Mouse (Mus musculus) midbrain, embryonic 12.5 days (tissue): ENCODE data around the gene Liph. TPM values are rescaled to one million over a fixed set of nuclear protein-coding genes. Genes with fewer than 3 reads are reported as not detected.
"Not testable (repeated sequence)": the region's sequence is repeated elsewhere in the genome, so short reads cannot be mapped to it uniquely, and the experiment has no call there.

Source experiments
- ATAC-seq: fragments of 200-750 bp; cut with Nextera tagmentation; 2 replicates; pipeline ENCODE4 v1.8.0; 2017; ENCODE audit warnings: low read depth, moderate TSS enrichment, moderate library complexity; ENCODE audit not compliant: low FRiP score
- H3K27ac ChIP-seq: fragments of 300-500 bp; sonication (generic); replicated peaks from 2 replicates; pipeline ENCODE4 v1.5.1; 2016; ENCODE audit warnings: mild to moderate bottlenecking
- H3K27me3 ChIP-seq: fragments of 300-500 bp; sonication (generic); 2 replicates; pipeline ENCODE4 v1.6.1; 2016; ENCODE audit warnings: mild to moderate bottlenecking
- H3K36me3 ChIP-seq: fragments of 300-500 bp; sonication (generic); 2 replicates; pipeline ENCODE4 v1.6.1; 2016
- H3K4me1 ChIP-seq: fragments of 300-500 bp; sonication (generic); 2 replicates; pipeline ENCODE4 v1.6.1; 2016
- H3K4me2 ChIP-seq: fragments of 300-500 bp; sonication (generic); replicated peaks from 2 replicates; pipeline ENCODE4 v1.6.1; 2016; ENCODE audit warnings: mild to moderate bottlenecking, moderate library complexity
- H3K4me3 ChIP-seq: fragments of 300-500 bp; sonication (generic); 2 replicates; pipeline ENCODE4 v1.5.1; 2016; ENCODE audit warnings: mild to moderate bottlenecking
- H3K9ac ChIP-seq: fragments of 300-500 bp; sonication (generic); replicated peaks from 2 replicates; pipeline ENCODE4 v1.6.1; 2016; ENCODE audit warnings: mild to moderate bottlenecking, moderate library complexity
- H3K9me3 ChIP-seq: fragments of 300-500 bp; sonication (generic); 2 replicates; pipeline ENCODE4 v1.6.1; 2016; ENCODE audit warnings: mild to moderate bottlenecking
- WGBS: fragments of 180-500 bp; shearing (Covaris S2); methylation state at CpG from one replicate; pipeline ENCODE4 v1.1.7; 2016; 5-methylcytosine and 5-hydroxymethylcytosine counted together
- polyA plus RNA-seq: library from polyadenylated mRNA; unstranded; fragments of >200 nt; fragmentation: Nextera tagmentation; extraction: Ambion mirVana; gene quantifications from 2 replicates; pipeline ENCODE4 v1.2.1, GENCODE M21; 2016

Gene Liph
- polyA plus RNA-seq, 1 experiment from 2014 or later, result 0.40 TPM

- no peaks in the 10 kb centered on the region for H3K36me3 ChIP-seq
- H3K9ac ChIP-seq, result no peak overlapping the region
- H3K9me3 ChIP-seq, result no peaks in the 10 kb centered on the region
- H3K4me1 ChIP-seq, result no peaks in the 10 kb centered on the region
- H3K4me3 ChIP-seq, result no peak overlapping the region
- no peak for ATAC-seq
- H3K27ac ChIP-seq, result no peak overlapping the region
- H3K4me2 ChIP-seq, result no peak overlapping the region
- WGBS, result 90% methylated on average over 6 of the region's 6 CpGs
- 0 out of 2 replicates have a peak, but pooled peaks cover 2% of the 10 kb centered on the region for H3K27me3 ChIP-seq
These were observed 24.9 kb downstream of the Liph start for GRCm38 (mm10) chr16:21970536-21970935.

GRCm38 (mm10) chr16:21969874-21970273 is 25.6 kb downstream of the Liph start:
- H3K27me3 ChIP-seq, result no peaks in the 10 kb centered on the region
- H3K4me1 ChIP-seq, result no peaks in the 10 kb centered on the region
- no peak overlapping the region for H3K4me3 ChIP-seq
- H3K4me2 ChIP-seq, result no peak overlapping the region
- H3K36me3 ChIP-seq, result no peaks in the 10 kb centered on the region
- H3K27ac ChIP-seq, result no peak overlapping the region
- H3K9ac ChIP-seq, result no peak overlapping the region
- no peaks in the 10 kb centered on the region for H3K9me3 ChIP-seq
- WGBS, result 80% methylated on average over 3 of the region's 5 CpGs
- ATAC-seq, result peak; percentile 30; the same call in 1 of the 2 replicates

- Histone ChIP-seq H3K36me3 (no peaks in the 10 kb centered on the region), H3K27me3 (no peaks in the 10 kb centered on the region), H3K4me3 (no peak overlapping the region), H3K4me2 (no peak overlapping the region), H3K4me1 (no peaks in the 10 kb centered on the region), H3K9ac (no peak overlapping the region), H3K27ac (no peak overlapping the region), H3K9me3 (no peaks in the 10 kb centered on the region)
- no peak for ATAC-seq
- 91% methylated on average over 3 of the region's 3 CpGs for WGBS
These were observed 29.9 kb downstream of the Liph start for GRCm38 (mm10) chr16:21965576-21965975.

- Histone ChIP-seq H3K4me3 (no peak overlapping the region), H3K36me3 (no peaks in the 10 kb centered on the region), H3K4me2 (no peak overlapping the region), H3K27ac (no peak overlapping the region), H3K27me3 (no peaks in the 10 kb centered on the region), H3K9me3 (no peaks in the 10 kb centered on the region), H3K4me1 (no peaks in the 10 kb centered on the region), H3K9ac (no peak overlapping the region)
- no peak for ATAC-seq
- WGBS, result 84% methylated on average over 12 of the region's 12 CpGs
These were observed 39.9 kb downstream of the Liph start for GRCm38 (mm10) chr16:21955591-21955990.

GRCm38 (mm10) chr16:21946761-21947715 is 48.4 kb downstream of the Liph start, which contains the start of gene Tmem41a:
Gene Tmem41a, minus strand, starts transcription at chr16:21947552.
- Histone ChIP-seq H3K4me2 (peak within 1 kb of the TSS; percentile 86), H3K9ac (peak within 1 kb of the TSS; percentile 70), H3K4me3 (peak within 1 kb of the TSS; percentile 71), H3K9me3 (no peaks in the 10 kb centered on the region), H3K27me3 (peaks cover 7% of the 10 kb centered on the region; the same call in 1 of the 2 replicates), H3K36me3 (no peaks in the 10 kb centered on the region), H3K4me1 (0 out of 2 replicates have a peak, but pooled peaks cover 5% of the 10 kb centered on the region), H3K27ac (no peak within 1 kb of the TSS; the same call in 1 of the 2 replicates)
- 2% methylated on average over 63 of the region's 63 CpGs for WGBS
- peak; percentile 95 for ATAC-seq

GRCm38 (mm10) chr16:21928471-21928870 is 67.0 kb downstream of the Liph start:
- Histone ChIP-seq H3K9ac (no peak overlapping the region), H3K4me2 (no peak overlapping the region), H3K36me3 (peaks cover 50% of the 10 kb centered on the region), H3K27ac (no peak overlapping the region), H3K4me3 (no peak overlapping the region), H3K4me1 (no peaks in the 10 kb centered on the region), H3K27me3 (no peaks in the 10 kb centered on the region), H3K9me3 (no peaks in the 10 kb centered on the region)
- WGBS, result 87% methylated on average over 13 of the region's 13 CpGs
- no peak for ATAC-seq

GRCm38 (mm10) chr16:21916681-21917080 is 78.8 kb downstream of the Liph start:
- H3K4me1 ChIP-seq, result no peaks in the 10 kb centered on the region
- H3K9ac ChIP-seq, result no peak overlapping the region
- ATAC-seq, result no peak
- no peaks in the 10 kb centered on the region for H3K9me3 ChIP-seq
- no peak overlapping the region for H3K27ac ChIP-seq
- H3K4me3 ChIP-seq, result no peak overlapping the region
- H3K4me2 ChIP-seq, result no peak overlapping the region
- peaks cover 66% of the 10 kb centered on the region for H3K36me3 ChIP-seq
- no peaks in the 10 kb centered on the region for H3K27me3 ChIP-seq
- 71% methylated on average over 7 of the region's 7 CpGs for WGBS

GRCm38 (mm10) chr16:21913347-21913746 is 82.1 kb downstream of the Liph start:
- ATAC-seq, result no peak
- peaks cover 67% of the 10 kb centered on the region for H3K36me3 ChIP-seq

GRCm38 (mm10) chr16:21908906-21909305 is 86.6 kb downstream of the Liph start:
- not testable (repeated sequence) for ATAC-seq, H3K4me3 ChIP-seq, H3K4me1 ChIP-seq, H3K27me3 ChIP-seq, H3K9me3 ChIP-seq, H3K9ac ChIP-seq, H3K4me2 ChIP-seq, H3K27ac ChIP-seq
- peaks cover 69% of the 10 kb centered on the region for H3K36me3 ChIP-seq
- 32% methylated on average over 7 of the region's 8 CpGs for WGBS

More at GRCm38 (mm10) chr16:21913347-21913746, 82.1 kb downstream of the Liph start:
- H3K9me3 ChIP-seq, result no peaks in the 10 kb centered on the region
- no peaks in the 10 kb centered on the region for H3K4me1 ChIP-seq
- no peak overlapping the region for H3K27ac ChIP-seq
- no peaks in the 10 kb centered on the region for H3K27me3 ChIP-seq
- H3K4me2 ChIP-seq, result no peak overlapping the region
- H3K4me3 ChIP-seq, result no peak overlapping the region
- WGBS, result 96% methylated on average over 6 of the region's 6 CpGs
- no peak overlapping the region for H3K9ac ChIP-seq

- Histone ChIP-seq H3K4me3 (no peak overlapping the region), H3K36me3 (peaks cover 53% of the 10 kb centered on the region), H3K4me2 (no peak overlapping the region)
These were observed 88.6 kb downstream of the Liph start for GRCm38 (mm10) chr16:21906902-21907301.

GRCm38 (mm10) chr16:21905996-21906395 is 89.5 kb downstream of the Liph start:
- H3K4me1 ChIP-seq, result no peaks in the 10 kb centered on the region
- H3K4me3 ChIP-seq, result no peak overlapping the region
- 92% methylated on average over 7 of the region's 7 CpGs for WGBS
- H3K9ac ChIP-seq, result no peak overlapping the region
- H3K9me3 ChIP-seq, result no peaks in the 10 kb centered on the region
- no peaks in the 10 kb centered on the region for H3K27me3 ChIP-seq
- H3K36me3 ChIP-seq, result peaks cover 45% of the 10 kb centered on the region
- no peak overlapping the region for H3K4me2 ChIP-seq
- H3K27ac ChIP-seq, result no peak overlapping the region
- ATAC-seq, result no peak

More at GRCm38 (mm10) chr16:21906902-21907301, 88.6 kb downstream of the Liph start:
- Histone ChIP-seq H3K9ac (no peak overlapping the region), H3K4me1 (no peaks in the 10 kb centered on the region), H3K27ac (no peak overlapping the region), H3K27me3 (no peaks in the 10 kb centered on the region), H3K9me3 (no peaks in the 10 kb centered on the region)
- no peak for ATAC-seq
- WGBS, result 89% methylated on average over 6 of the region's 6 CpGs

- H3K27ac ChIP-seq, result no peak overlapping the region
These were observed 90.8 kb downstream of the Liph start for GRCm38 (mm10) chr16:21904636-21905035.

More at GRCm38 (mm10) chr16:21904636-21905035, 90.8 kb downstream of the Liph start:
- Histone ChIP-seq H3K36me3 (peaks cover 39% of the 10 kb centered on the region), H3K4me1 (no peaks in the 10 kb centered on the region), H3K27me3 (no peaks in the 10 kb centered on the region), H3K9me3 (no peaks in the 10 kb centered on the region), H3K4me2 (no peak overlapping the region), H3K4me3 (no peak overlapping the region), H3K9ac (no peak overlapping the region)
- ATAC-seq, result no peak
- WGBS, result 90% methylated on average over 10 of the region's 10 CpGs
